Mouse (Mus musculus): ENCODE results near the gene Stk32b. TPM values are rescaled to one million over a fixed set of nuclear protein-coding genes. Genes with fewer than 3 reads are reported as not detected.

Stk32b gene
- polyA plus RNA-seq, 1 experiment from 2014 or later: 0.43 TPM

GRCm38 (mm10) chr5:37634791-37635190, 82.2 kb downstream of the Stk32b start:
- Histone ChIP-seq H3K4me1 (ENCODE audit: insufficient read depth) (no peaks in the 10 kb centered on the region), H3K4me2 (no peak overlapping the region), H3K27ac (ENCODE audit: low read depth) (no peak overlapping the region), H3K36me3 (ENCODE audit: insufficient read depth) (no peaks in the 10 kb centered on the region), H3K9ac (no peak overlapping the region), H3K9me3 (ENCODE audit: low read depth, low read length) (no peaks in the 10 kb centered on the region; the same call in 1 of the 2 replicates), H3K4me3 (ENCODE audit: low read depth, low read length) (no peak overlapping the region), H3K27me3 (ENCODE audit: insufficient read depth, low read length) (no peaks in the 10 kb centered on the region)
- TF ChIP-seq CTCF (IDR thresholded peaks at IDR 0.05; ENCODE audit: low read depth): no peak
- DNase-seq (no peak), ATAC-seq (ENCODE audit: insufficient read depth) (no peak)
- WGBS: 66% methylated on average over 2 of the region's 2 CpGs

- Histone ChIP-seq H3K4me2 (no peak overlapping the region), H3K9me3 (ENCODE audit: low read depth, low read length) (no peaks in the 10 kb centered on the region; the same call in 1 of the 2 replicates), H3K36me3 (ENCODE audit: insufficient read depth) (no peaks in the 10 kb centered on the region), H3K27me3 (ENCODE audit: insufficient read depth, low read length) (no peaks in the 10 kb centered on the region), H3K4me1 (ENCODE audit: insufficient read depth) (no peaks in the 10 kb centered on the region), H3K9ac (no peak overlapping the region), H3K4me3 (ENCODE audit: low read depth, low read length) (no peak overlapping the region), H3K27ac (ENCODE audit: low read depth) (no peak overlapping the region)
- TF ChIP-seq CTCF (IDR thresholded peaks at IDR 0.05; ENCODE audit: low read depth): no peak
- 78% methylated on average over 8 of the region's 8 CpGs for WGBS
- ATAC-seq (ENCODE audit: insufficient read depth): no peak
- no peak for DNase-seq
Observed at GRCm38 (mm10) chr5:37627437-37628163, 89.4 kb downstream of the Stk32b start.

- DNase-seq: no peak
Observed at GRCm38 (mm10) chr5:37611874-37612273, 105.1 kb downstream of the Stk32b start.

GRCm38 (mm10) chr5:37599566-37599965, 117.4 kb downstream of the Stk32b start:
- 0 out of 2 replicates have a peak, but pooled peaks cover 3% of the 10 kb centered on the region for H3K9me3 ChIP-seq (ENCODE audit: low read depth, low read length)
- TF ChIP-seq CTCF (IDR thresholded peaks at IDR 0.05; ENCODE audit: low read depth): no peak
- DNase-seq (no peak), ATAC-seq (ENCODE audit: insufficient read depth) (no peak)
- no peaks in the 10 kb centered on the region for H3K4me1 ChIP-seq (ENCODE audit: insufficient read depth)
- no peaks in the 10 kb centered on the region for H3K27me3 ChIP-seq (ENCODE audit: insufficient read depth, low read length)
- H3K4me3 ChIP-seq (ENCODE audit: low read depth, low read length): no peak overlapping the region
- WGBS: 78% methylated on average over 1 of the region's 1 CpGs
- H3K9ac ChIP-seq: no peak overlapping the region
- H3K36me3 ChIP-seq (ENCODE audit: insufficient read depth): no peaks in the 10 kb centered on the region
- H3K27ac ChIP-seq (ENCODE audit: low read depth): no peak overlapping the region
- no peak overlapping the region for H3K4me2 ChIP-seq

More at GRCm38 (mm10) chr5:37611874-37612273, 105.1 kb downstream of the Stk32b start:
- no peak for TF ChIP-seq CTCF (IDR thresholded peaks at IDR 0.05; ENCODE audit: low read depth)
- H3K9ac ChIP-seq: no peak overlapping the region
- no peaks in the 10 kb centered on the region for H3K27me3 ChIP-seq (ENCODE audit: insufficient read depth, low read length)
- H3K4me2 ChIP-seq: no peak overlapping the region
- H3K27ac ChIP-seq (ENCODE audit: low read depth): no peak overlapping the region
- no peak overlapping the region for H3K4me3 ChIP-seq (ENCODE audit: low read depth, low read length)
- ATAC-seq (ENCODE audit: insufficient read depth): no peak
- no peaks in the 10 kb centered on the region for H3K4me1 ChIP-seq (ENCODE audit: insufficient read depth)
- H3K36me3 ChIP-seq (ENCODE audit: insufficient read depth): no peaks in the 10 kb centered on the region
- no peaks in the 10 kb centered on the region for H3K9me3 ChIP-seq (ENCODE audit: low read depth, low read length)
- WGBS: 65% methylated on average over 1 of the region's 1 CpGs

GRCm38 (mm10) chr5:37598271-37598670, 118.7 kb downstream of the Stk32b start:
- ATAC-seq (ENCODE audit: insufficient read depth) (no peak), DNase-seq (no peak)
- no peak overlapping the region for H3K9ac ChIP-seq
- H3K4me1 ChIP-seq (ENCODE audit: insufficient read depth): no peaks in the 10 kb centered on the region
- H3K9me3 ChIP-seq (ENCODE audit: low read depth, low read length): 0 out of 2 replicates have a peak, but pooled peaks cover 3% of the 10 kb centered on the region
- no peak overlapping the region for H3K4me2 ChIP-seq
- 88% methylated on average over 4 of the region's 4 CpGs for WGBS
- no peaks in the 10 kb centered on the region for H3K27me3 ChIP-seq (ENCODE audit: insufficient read depth, low read length)
- no peak overlapping the region for H3K4me3 ChIP-seq (ENCODE audit: low read depth, low read length)
- no peak for TF ChIP-seq CTCF (IDR thresholded peaks at IDR 0.05; ENCODE audit: low read depth)
- no peak overlapping the region for H3K27ac ChIP-seq (ENCODE audit: low read depth)
- H3K36me3 ChIP-seq (ENCODE audit: insufficient read depth): no peaks in the 10 kb centered on the region

GRCm38 (mm10) chr5:37592411-37592810, 124.6 kb downstream of the Stk32b start:
- Histone ChIP-seq H3K27ac (ENCODE audit: low read depth) (no peak overlapping the region), H3K4me1 (ENCODE audit: insufficient read depth) (no peaks in the 10 kb centered on the region), H3K9me3 (ENCODE audit: low read depth, low read length) (no peaks in the 10 kb centered on the region), H3K36me3 (ENCODE audit: insufficient read depth) (no peaks in the 10 kb centered on the region), H3K4me3 (ENCODE audit: low read depth, low read length) (no peak overlapping the region), H3K9ac (no peak overlapping the region), H3K27me3 (ENCODE audit: insufficient read depth, low read length) (no peaks in the 10 kb centered on the region), H3K4me2 (no peak overlapping the region)
- no peak for TF ChIP-seq CTCF (IDR thresholded peaks at IDR 0.05; ENCODE audit: low read depth)
- WGBS: 73% methylated on average over 5 of the region's 5 CpGs
- ATAC-seq (ENCODE audit: insufficient read depth) (no peak), DNase-seq (no peak)

GRCm38 (mm10) chr5:37587861-37588260, 129.1 kb downstream of the Stk32b start:
- WGBS: 58% methylated on average over 5 of the region's 5 CpGs
- Histone ChIP-seq H3K9ac (no peak overlapping the region), H3K9me3 (ENCODE audit: low read depth, low read length) (no peaks in the 10 kb centered on the region), H3K4me2 (no peak overlapping the region), H3K4me1 (ENCODE audit: insufficient read depth) (no peaks in the 10 kb centered on the region), H3K4me3 (ENCODE audit: low read depth, low read length) (no peak overlapping the region), H3K36me3 (ENCODE audit: insufficient read depth) (no peaks in the 10 kb centered on the region), H3K27ac (ENCODE audit: low read depth) (no peak overlapping the region), H3K27me3 (ENCODE audit: insufficient read depth, low read length) (no peaks in the 10 kb centered on the region)
- no peak for ATAC-seq (ENCODE audit: insufficient read depth)
- no peak for TF ChIP-seq CTCF (IDR thresholded peaks at IDR 0.05; ENCODE audit: low read depth)
- no peak for DNase-seq

Data from lung, embryonic 14.5 days (tissue).